Comparison of ENCODE assay signal across 12 mouse cellular contexts in the genomic region with DNA sequence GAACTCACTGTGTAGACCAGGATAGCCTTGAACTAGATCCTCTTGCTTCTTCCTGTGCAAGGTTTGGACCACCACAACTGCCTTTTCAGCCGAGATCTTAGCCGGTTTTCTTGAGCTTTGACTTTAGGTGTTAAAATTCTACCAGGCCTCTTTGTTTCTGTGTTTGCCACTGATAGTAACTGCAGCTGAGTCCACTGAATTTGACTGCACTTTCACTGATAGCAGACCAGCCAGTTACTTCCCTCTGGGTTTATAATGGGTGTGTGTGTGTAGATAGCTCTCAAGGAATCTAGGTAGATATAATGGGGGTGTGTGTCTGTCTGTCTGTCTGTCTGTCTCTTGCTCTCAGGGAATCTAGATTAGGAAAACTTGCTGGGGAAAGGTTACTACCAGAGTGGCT. TPM values are rescaled to one million over a fixed set of nuclear protein-coding genes. Genes with fewer than 3 reads are reported as not detected.
DNase-seq lines count a peak whose midpoint lies in the region; ATAC-seq and TF ChIP-seq lines count a peak whose summit lies in the region.
"Had no signal": no experiment of that assay in that cellular context is flagged by ENCODE, and none has a peak within 500 bp of the region (broad histone marks: within the 10 kb centered on the region; RNA-seq: fewer than 3 reads in every experiment).

No protein-coding gene starts in this region.

- TF ChIP-seq POLR2A in kidney, adult 2 months (IDR thresholded peaks at IDR 0.05; ENCODE audit: low read depth, low read length), result no peak

- H3K4me3 ChIP-seq in kidney, adult 2 months (ENCODE audit: insufficient read depth, low read depth, low read length), result no peak overlapping the region
- H3K4me3 ChIP-seq in liver, embryonic 16.5 days (ENCODE audit: low read depth, low read length), result peak overlapping the region; percentile 4; the same call in 1 of the 2 replicates
- no peak overlapping the region for H3K4me3 ChIP-seq in forebrain, embryonic 11.5 days (ENCODE audit: low read depth, low read length)
- H3K4me3 ChIP-seq: limb, embryonic 15.5 days had no signal

- H3K4me2 ChIP-seq in liver, embryonic 16.5 days (ENCODE audit: low read depth, low read length), result peak overlapping the region; percentile 44
- no peak overlapping the region for H3K4me2 ChIP-seq in forebrain, embryonic 11.5 days (ENCODE audit: low read depth, low read length, severe bottlenecking)
- H3K4me2 ChIP-seq: limb, embryonic 15.5 days had no signal

- peaks cover 4% of the 10 kb centered on the region; the same call in 1 of the 2 replicates for H3K36me3 ChIP-seq in kidney, adult 2 months (ENCODE audit: control insufficient read depth, insufficient read depth, low read length)
- peaks cover 9% of the 10 kb centered on the region for H3K36me3 ChIP-seq in liver, embryonic 16.5 days (ENCODE audit: control insufficient read depth, insufficient read depth)
- peaks cover 3% of the 10 kb centered on the region; the same call in 1 of the 2 replicates for H3K36me3 ChIP-seq in forebrain, embryonic 11.5 days (ENCODE audit: control insufficient read depth, insufficient read depth, low read length)

- H3K4me1 ChIP-seq in kidney, adult 2 months (ENCODE audit: control insufficient read depth, insufficient read depth, low read length), result no peaks in the 10 kb centered on the region
- H3K4me1 ChIP-seq in liver, embryonic 16.5 days (ENCODE audit: control insufficient read depth, low read depth, low read length), result peaks cover 64% of the 10 kb centered on the region
- H3K4me1 ChIP-seq in forebrain, embryonic 11.5 days (replicated peaks; ENCODE audit: control insufficient read depth, insufficient read depth, low read length), result peaks cover 16% of the 10 kb centered on the region

- H3K27me3 ChIP-seq in kidney, adult 2 months (replicated peaks; ENCODE audit: control insufficient read depth, insufficient read depth, low read length), result no peaks in the 10 kb centered on the region
- H3K27me3 ChIP-seq in liver, embryonic 16.5 days (ENCODE audit: control insufficient read depth, insufficient read depth, low read depth, low read length), result no peaks in the 10 kb centered on the region
- H3K27me3 ChIP-seq in forebrain, embryonic 11.5 days (ENCODE audit: control insufficient read depth, insufficient read depth, low read length), result no peaks in the 10 kb centered on the region
- H3K27me3 ChIP-seq: limb, embryonic 15.5 days had no signal

- no peak for TF ChIP-seq CTCF in kidney, adult 2 months (conservative IDR thresholded peaks at IDR 0.05; ENCODE audit: insufficient read depth, insufficient read length, low read depth, low read length)

- H3K9me3 ChIP-seq in liver, embryonic 16.5 days (replicated peaks; ENCODE audit: control insufficient read depth, low read length), result no peaks in the 10 kb centered on the region
- no peaks in the 10 kb centered on the region for H3K9me3 ChIP-seq in forebrain, embryonic 11.5 days (ENCODE audit: control insufficient read depth, low read length)
- H3K9me3 ChIP-seq: limb, embryonic 15.5 days had no signal

- 54% methylated on average over 2 of the region's 2 CpGs for WGBS in kidney, adult 2 months
- WGBS in liver, embryonic 16.5 days (ENCODE audit: insufficient replicate concordance), result 17% methylated on average over 2 of the region's 2 CpGs
- 84% methylated on average over 2 of the region's 2 CpGs for WGBS in forebrain, embryonic 11.5 days

- peak overlapping the region; percentile 19 for H3K9ac ChIP-seq in liver, embryonic 16.5 days (ENCODE audit: low read depth, low read length)
- H3K9ac ChIP-seq in forebrain, embryonic 11.5 days (ENCODE audit: low read length), result no peak overlapping the region
- H3K9ac ChIP-seq: limb, embryonic 15.5 days had no signal

- peak; percentile 37 for ATAC-seq in erythroblast, adult 5-6 weeks (replicated peaks; ENCODE audit: low FRiP score, poor library complexity, severe bottlenecking)
- ATAC-seq in liver, embryonic 16.5 days (ENCODE audit: low read depth), result peak; percentile 61
- ATAC-seq in forebrain, embryonic 11.5 days (replicated peaks; ENCODE audit: low FRiP score), result no peak

- intact Hi-C loops in left cerebral cortex, postnatal 10 days (cut with DNase I), result no loop called here

- H3K27ac ChIP-seq in kidney, adult 2 months (ENCODE audit: insufficient read depth, low read depth, low read length), result peak overlapping the region; percentile 33
- peak overlapping the region; percentile 96 for H3K27ac ChIP-seq in liver, embryonic 16.5 days (ENCODE audit: low read length)
- H3K27ac ChIP-seq in forebrain, embryonic 11.5 days (ENCODE audit: low read depth, low read length), result no peak overlapping the region
- H3K27ac ChIP-seq: limb, embryonic 15.5 days had no signal

- DNase-seq in kidney, adult 2 months, result no peak
- DNase-seq in kidney, adult 8-10 months, result no peak
- DNase-seq in MEL-GATA-1-ER (ENCODE audit: extremely low read depth, low read depth), result peak; percentile 82
- DNase-seq in gastrocnemius, postnatal 10 days, result no peak
- DNase-seq in forebrain, embryonic 11.5 days (ENCODE audit: low spot score), result no peak
- no peak for DNase-seq in left cerebral cortex, postnatal 10 days (ENCODE audit: extremely low spot score in 1 of 2, low spot score in 2 of 2)
- DNase-seq: heart, postnatal 4 days; right cerebral cortex, postnatal 4 days; thymus, adult 2 months had no signal

RNA-seq across cellular contexts. Expression of gene Cdc6, which starts 3.0 kb away (rescaled TPM):
- polyA plus RNA-seq in kidney, adult 2 months (2012; rRNA removed), result 0.11 and 0.14 TPM in 2 replicates
- 20.0 and 20.1 TPM in 2 replicates for total RNA-seq in erythroblast, adult 5-6 weeks (2015; ENCODE audit: low replicate concordance)
- 46.7 and 54.2 TPM in 2 replicates for total RNA-seq in erythroblast, adult 5-6 weeks (2017; ENCODE audit: low replicate concordance)
- 52.7 and 57.3 TPM in 2 replicates for polyA plus RNA-seq in liver, embryonic 16.5 days (2015; fragmentation: Nextera tagmentation; extraction: Ambion mirVana)
- 1 to 10 TPM; 2.3 to 3.5 TPM for total RNA-seq in gastrocnemius, postnatal 10 days (2021)
- polyA plus RNA-seq in forebrain, embryonic 11.5 days (2014; fragmentation: Nextera tagmentation; extraction: Ambion mirVana), result 52.8 and 54.7 TPM in 2 replicates
- under 1 TPM; 0.32 TPM for total RNA-seq in left cerebral cortex, postnatal 10 days (2021)

RNA-seq across cellular contexts. Expression of gene Rara, which starts 23.0 kb away (rescaled TPM):
- polyA plus RNA-seq in kidney, adult 2 months (2012; rRNA removed), result 18.0 and 19.6 TPM in 2 replicates
- 13.1 and 13.2 TPM in 2 replicates for total RNA-seq in erythroblast, adult 5-6 weeks (2015; ENCODE audit: low replicate concordance)
- 2.8 TPM in 2 replicates for total RNA-seq in erythroblast, adult 5-6 weeks (2017; ENCODE audit: low replicate concordance)
- 4.2 and 5.4 TPM in 2 replicates for polyA plus RNA-seq in liver, embryonic 16.5 days (2015; fragmentation: Nextera tagmentation; extraction: Ambion mirVana)
- 10 to 100 TPM; 22.6 to 31.5 TPM for total RNA-seq in gastrocnemius, postnatal 10 days (2021)
- 23.3 and 25.2 TPM in 2 replicates for polyA plus RNA-seq in forebrain, embryonic 11.5 days (2014; fragmentation: Nextera tagmentation; extraction: Ambion mirVana)
- total RNA-seq in left cerebral cortex, postnatal 10 days (2021), result 10 to 100 TPM; 16.6 to 16.9 TPM

RNA-seq across cellular contexts. Expression of gene Wipf2, which starts 41.1 kb away (rescaled TPM):
- 8.7 and 9.9 TPM in 2 replicates for polyA plus RNA-seq in kidney, adult 2 months (2012; rRNA removed)
- total RNA-seq in erythroblast, adult 5-6 weeks (2015; ENCODE audit: low replicate concordance), result 9.4 and 21.7 TPM in 2 replicates
- 6.4 and 8.2 TPM in 2 replicates for total RNA-seq in erythroblast, adult 5-6 weeks (2017; ENCODE audit: low replicate concordance)
- 1.2 and 1.6 TPM in 2 replicates for polyA plus RNA-seq in liver, embryonic 16.5 days (2015; fragmentation: Nextera tagmentation; extraction: Ambion mirVana)
- 1 to 10 TPM; 6.3 to 9.0 TPM for total RNA-seq in gastrocnemius, postnatal 10 days (2021)
- polyA plus RNA-seq in forebrain, embryonic 11.5 days (2014; fragmentation: Nextera tagmentation; extraction: Ambion mirVana), result 5.5 and 6.3 TPM in 2 replicates
- total RNA-seq in left cerebral cortex, postnatal 10 days (2021), result 10 to 100 TPM; 28.5 to 29.6 TPM

Comparison
In these comparisons a context has a peak if more than half of its experiments do, and no peak if none do; other contexts are left out.
1. RNA of gene Cdc6, which starts 3.0 kb away (total RNA-seq): 20.0 to 54.2 TPM in erythroblast, adult 5-6 weeks; 2.3 to 3.5 TPM in gastrocnemius, postnatal 10 days and 0.32 TPM in left cerebral cortex, postnatal 10 days; every median in the first group is over 4 times any median in the second.